Mouse (Mus musculus) gastrocnemius, adult 2 months (tissue): Measurements from ENCODE around the gene Grin1. TPM values are rescaled to one million over a fixed set of nuclear protein-coding genes. Genes with fewer than 3 reads are reported as not detected.
A peak's percentile ranks its signal among the peaks of the same experiment; 100 is the strongest.

Experiments
- DNase-seq: peaks from one replicate; pipeline ENCODE4 v3.0.0; 2022
- H3K27ac ChIP-seq: fragments of 200-600 bp; 2 replicates; pipeline ENCODE4 v1.8.1; 2022; ENCODE audit warnings: mild to moderate bottlenecking
- H3K4me3 ChIP-seq: fragments of 200-600 bp; 2 replicates; pipeline ENCODE4 v1.8.1; 2022; ENCODE audit warnings: mild to moderate bottlenecking, moderate library complexity
- CTCF ChIP-seq: fragments of 200-600 bp; IDR thresholded peaks from 2 replicates; pipeline ENCODE4 v1.8.1; 2022; ENCODE audit warnings: antibody characterized with exemption, mild to moderate bottlenecking, moderate library complexity
- intact Hi-C: fragments of 180-260 bp; cut with DNase I; formaldehyde crosslinking; loops from one replicate; pipeline ENCODE4 v1.15.1; 2025
- long read RNA-seq, 2 experiments: library from polyadenylated mRNA; stranded (forward); transcript quantifications; one replicate each; pipeline ENCODE4 v2.0.0; 2021
- total RNA-seq, 2 experiments: library from RNA; stranded (reverse); gene quantifications; 2 replicates each; pipeline ENCODE4 v1.2.3; 2021

Gene Grin1
- total RNA-seq: not detected
- long read RNA-seq, experiment 1, partial matches to known transcripts: 0 of 1 reads
- long read RNA-seq, experiment 1, other reads (novel, unspliced or antisense): 1 of 1 reads
- long read RNA-seq, experiment 2, partial matches to known transcripts: 0 of 2 reads
- long read RNA-seq, experiment 2, other reads (novel, unspliced or antisense): 2 of 2 reads

DNA sequence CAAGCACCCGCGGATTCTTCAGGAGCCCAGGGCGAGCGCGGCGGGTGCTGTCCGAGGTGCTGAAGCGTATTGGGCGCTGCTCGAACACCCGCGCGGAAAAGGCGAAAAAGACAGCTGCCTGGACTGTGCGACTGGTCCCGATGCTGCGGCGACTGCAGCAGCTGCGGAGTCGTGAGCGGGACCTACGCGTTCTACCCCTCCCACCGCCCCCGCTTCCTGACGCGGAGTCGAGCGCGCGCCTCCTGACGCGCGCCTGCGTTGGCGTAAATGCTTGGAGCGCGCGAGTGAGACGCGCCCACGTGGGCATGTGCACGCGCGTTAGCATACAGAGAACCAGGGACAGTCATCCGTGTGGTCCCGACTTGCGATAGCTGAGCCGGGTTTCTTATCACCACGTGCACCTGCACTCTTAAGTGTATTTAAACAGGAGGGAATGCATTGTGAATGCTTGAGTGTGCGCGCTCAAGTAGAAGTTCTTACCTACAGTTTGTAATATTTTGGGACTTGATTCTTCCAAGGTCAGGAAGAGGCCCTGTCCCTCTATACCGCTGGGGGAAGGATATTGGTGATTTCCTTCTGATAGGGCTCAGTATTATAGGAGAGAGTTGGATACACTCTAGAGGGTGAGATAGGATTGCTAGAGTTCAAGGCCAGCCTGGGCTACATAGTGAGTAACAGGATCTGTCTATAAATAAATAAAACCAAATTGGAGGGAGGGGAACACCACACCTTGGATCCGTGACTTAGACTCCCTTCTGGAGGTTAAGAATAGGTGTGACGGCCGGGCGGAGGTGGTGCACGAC is at the start of gene Grin1:
Gene Grin1, minus strand, starts transcription at position 217 of the 803 bp plus-strand sequence.
- no peak within 1 kb of the TSS for H3K27ac ChIP-seq
- DNase-seq: peak; percentile 69
- TF ChIP-seq CTCF: no peak
- peak within 1 kb of the TSS; percentile 39 for H3K4me3 ChIP-seq
- intact Hi-C loops: no loop called here

GRCm38 (mm10) chr2:25365091-25365761 is 46.2 kb upstream of the Grin1 start, which contains the start of gene Uap1l1:
Gene Uap1l1 (minus strand): TSS chr2:25365682.
- intact Hi-C loops: no loop called here
- DNase-seq: peak; percentile 90
- Histone ChIP-seq H3K4me3 (peak within 1 kb of the TSS; percentile 90), H3K27ac (peak within 1 kb of the TSS; percentile 67)
- no peak for TF ChIP-seq CTCF

- H3K27ac ChIP-seq: peak overlapping the region; percentile 67
- TF ChIP-seq CTCF: no peak
- DNase-seq: no peak
- peak overlapping the region; percentile 90 for H3K4me3 ChIP-seq
- intact Hi-C loops: no loop called here
Observed at GRCm38 (mm10) chr2:25364761-25365090, 45.7 kb upstream of the Grin1 start.

DNA sequence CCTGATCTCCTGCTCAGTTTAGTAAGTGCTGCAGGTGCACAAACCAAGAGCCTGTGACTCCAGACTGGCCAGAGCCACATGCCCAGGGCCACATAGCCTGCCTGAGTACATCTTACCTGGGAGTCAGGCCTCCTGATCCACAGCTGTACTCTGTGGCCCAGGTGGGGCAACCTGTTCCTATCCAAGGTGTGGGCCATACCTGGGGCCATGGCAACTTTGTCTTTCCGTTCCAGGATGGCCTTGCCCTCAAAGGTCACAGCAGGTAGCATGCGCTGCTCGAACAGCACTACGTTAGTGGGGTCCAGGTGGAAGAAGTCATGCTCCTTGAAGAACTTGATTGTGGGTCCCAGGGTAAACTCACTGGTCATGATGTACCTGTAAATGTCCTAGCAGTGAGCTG is 45.3 kb upstream of the Grin1 start:
- Histone ChIP-seq H3K4me3 (peak overlapping the region; percentile 90), H3K27ac (no peak overlapping the region)
- DNase-seq: no peak
- TF ChIP-seq CTCF: no peak
- intact Hi-C loops: no loop called here

DNA sequence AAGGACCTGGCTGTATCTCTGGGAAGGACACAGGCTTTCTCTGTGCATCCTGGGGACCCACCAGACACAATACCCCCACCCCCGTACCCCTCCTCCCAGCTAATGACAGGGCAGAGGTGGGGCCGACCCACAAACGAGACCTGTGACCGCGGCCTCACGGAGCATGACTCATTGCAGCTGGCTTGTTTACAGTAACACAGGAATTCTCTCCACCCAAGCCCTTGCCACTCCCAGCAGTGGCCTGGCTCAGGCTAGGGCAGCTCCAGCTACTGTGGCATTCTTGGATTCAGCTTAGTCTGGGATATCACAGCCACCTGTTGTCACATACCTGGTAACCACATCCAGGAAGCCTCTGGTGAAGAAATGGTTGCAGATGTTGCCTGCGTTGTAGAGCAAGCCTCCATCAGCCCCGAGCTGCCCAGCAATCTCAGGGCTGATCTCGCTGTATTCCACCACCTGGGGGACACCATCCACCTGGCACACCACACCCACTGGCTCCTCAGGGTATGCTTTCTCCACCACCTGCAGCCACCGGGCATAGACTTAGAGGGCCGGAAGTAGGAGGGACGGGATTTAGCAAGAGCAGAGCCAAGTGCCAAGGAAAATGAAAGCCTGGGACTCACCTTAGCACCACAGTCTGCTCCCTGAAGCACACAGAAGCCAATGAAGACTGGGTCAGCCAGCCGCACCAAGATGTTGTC is 44.6 kb upstream of the Grin1 start:
- H3K4me3 ChIP-seq: peak overlapping the region; percentile 90; the same call in 1 of the 2 replicates
- no peak for TF ChIP-seq CTCF
- no peak for DNase-seq
- intact Hi-C loops: no loop called here
- no peak overlapping the region for H3K27ac ChIP-seq

GRCm38 (mm10) chr2:25359848-25360247 is 40.9 kb upstream of the Grin1 start:
- intact Hi-C loops: no loop called here
- Histone ChIP-seq H3K27ac (no peak overlapping the region), H3K4me3 (no peak overlapping the region)
- no peak for TF ChIP-seq CTCF
- no peak for DNase-seq

DNA sequence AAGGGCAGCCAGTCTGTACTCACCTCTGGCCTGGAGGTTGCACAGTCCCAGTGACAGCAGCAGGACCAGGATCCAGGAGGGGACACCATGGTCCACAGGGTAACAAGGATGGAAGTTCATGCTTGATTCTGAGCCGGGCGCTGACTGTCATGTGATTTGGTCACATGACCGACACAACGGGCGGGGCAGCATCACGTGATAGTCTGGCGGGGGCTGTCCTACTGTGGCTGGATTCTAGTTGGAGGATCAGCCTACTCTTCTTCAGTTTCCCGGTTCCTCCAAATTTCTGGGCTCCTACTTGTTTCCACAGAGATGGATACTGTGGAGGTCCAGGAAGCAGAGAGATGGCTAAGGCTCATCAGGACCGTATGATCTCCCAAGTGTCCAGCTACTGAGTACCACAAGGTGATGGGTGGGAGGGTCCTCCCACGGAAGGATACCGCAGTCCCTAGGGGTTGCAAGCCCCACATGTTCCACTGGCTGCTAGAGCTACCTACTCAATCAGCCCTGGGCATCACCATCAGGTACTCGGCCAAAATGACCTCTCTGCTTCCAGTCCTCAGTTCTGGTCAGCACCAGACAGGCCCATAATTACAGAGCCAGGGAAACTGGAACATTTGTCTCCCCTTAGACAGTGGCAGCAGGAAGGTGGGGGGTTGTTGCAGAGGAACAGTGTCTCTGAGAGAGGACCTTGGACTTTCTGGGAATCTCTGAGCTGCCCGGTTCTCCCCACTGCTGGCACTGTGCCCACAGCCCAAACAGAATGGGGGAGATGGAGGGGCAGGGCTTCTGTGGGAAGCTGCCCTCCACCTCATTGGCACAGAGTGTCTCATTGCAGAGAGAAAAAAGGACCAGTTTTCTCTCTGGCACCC is 37.5 kb upstream of the Grin1 start, which contains the start of gene Dpp7:
Gene Dpp7, minus strand, starts transcription at position 152 of the 872 bp plus-strand sequence.
- DNase-seq: peak; percentile 90
- no peak for TF ChIP-seq CTCF
- intact Hi-C loops: no loop called here
- Histone ChIP-seq H3K4me3 (peak within 1 kb of the TSS; percentile 86), H3K27ac (peak within 1 kb of the TSS; percentile 64)

DNA sequence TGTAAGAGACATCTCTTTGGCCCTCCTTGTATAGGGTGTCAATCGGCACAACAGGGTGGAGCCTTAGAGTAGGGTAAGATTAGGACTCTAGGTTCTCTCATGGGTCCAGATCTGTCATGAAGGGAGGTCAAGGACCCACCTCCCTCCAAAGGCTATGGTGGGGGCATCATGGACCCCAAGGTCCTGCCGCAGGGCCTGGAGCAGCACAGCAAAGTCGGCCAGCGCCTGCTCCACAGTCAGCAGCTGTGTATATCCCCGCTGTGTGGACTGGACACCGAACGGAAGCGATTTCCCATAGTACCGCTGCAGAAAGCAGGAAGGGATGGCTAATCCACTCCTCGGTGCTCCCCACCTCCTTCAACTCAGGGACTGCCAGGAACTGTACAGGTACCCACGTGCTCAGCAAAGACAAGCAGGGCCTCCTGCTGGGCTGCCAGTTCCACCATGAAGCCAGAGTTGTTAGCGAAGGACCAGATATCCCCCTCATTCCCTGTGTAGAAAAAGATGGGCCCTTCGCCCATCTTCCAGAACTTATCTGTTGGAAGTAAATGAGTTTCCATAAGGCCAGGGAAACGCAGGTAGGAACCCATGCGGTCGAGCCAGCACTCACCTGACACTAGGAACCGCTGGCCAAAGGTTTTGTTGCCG is 36.6 kb upstream of the Grin1 start:
- intact Hi-C loops: no loop called here
- H3K4me3 ChIP-seq: peak overlapping the region; percentile 86
- TF ChIP-seq CTCF: no peak
- DNase-seq: no peak
- H3K27ac ChIP-seq: peak overlapping the region; percentile 64; the same call in 1 of the 2 replicates

- H3K4me3 ChIP-seq: no peak overlapping the region
- H3K27ac ChIP-seq: no peak overlapping the region
- no peak for DNase-seq
- intact Hi-C loops: no loop called here
- TF ChIP-seq CTCF: no peak
Observed at GRCm38 (mm10) chr2:25354211-25354610, 35.2 kb upstream of the Grin1 start.

GRCm38 (mm10) chr2:25350701-25351100 is 31.7 kb upstream of the Grin1 start:
- no peak overlapping the region for H3K4me3 ChIP-seq
- H3K27ac ChIP-seq: no peak overlapping the region
- no peak for DNase-seq
- intact Hi-C loops: no loop called here
- no peak for TF ChIP-seq CTCF

DNA sequence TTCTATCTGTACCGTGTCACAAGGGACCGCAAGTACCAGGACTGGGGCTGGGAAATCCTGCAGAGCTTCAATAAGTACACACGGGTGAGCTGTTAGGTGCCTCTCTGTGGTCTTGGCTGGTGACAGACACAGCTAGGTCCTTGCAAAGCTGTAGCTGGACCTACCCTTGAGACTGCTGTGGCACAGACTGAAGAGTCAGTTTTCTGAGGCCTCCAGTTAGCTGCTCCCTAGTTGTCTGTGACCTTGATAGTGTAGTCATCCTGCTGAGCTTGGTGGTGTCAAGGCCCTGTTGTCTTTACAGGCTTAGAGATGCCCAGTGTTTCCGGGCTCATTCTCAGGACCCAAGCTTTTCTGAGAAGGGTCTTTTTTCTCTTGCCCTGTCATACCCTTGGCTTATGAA is 30.5 kb upstream of the Grin1 start:
- H3K27ac ChIP-seq: no peak overlapping the region
- no peak for TF ChIP-seq CTCF
- intact Hi-C loops: no loop called here

GRCm38 (mm10) chr2:25348162-25348561 is 29.2 kb upstream of the Grin1 start:
- Histone ChIP-seq H3K4me3 (no peak overlapping the region), H3K27ac (no peak overlapping the region)
- no peak for TF ChIP-seq CTCF
- no peak for DNase-seq
- intact Hi-C loops: no loop called here

More for the DNA sequence above, 30.5 kb upstream of the Grin1 start:
- no peak for DNase-seq
- H3K4me3 ChIP-seq: no peak overlapping the region
